Mouse (Mus musculus) thymus, postnatal 36 days (tissue): ENCODE data around the gene Irak4.

Experiments
- DNase-seq, 2 experiments: peaks; one replicate each; pipeline ENCODE4 v3.0.0; 2022; ENCODE audit warnings: mixed read lengths in 2 of 2

Gene Irak4

DNA sequence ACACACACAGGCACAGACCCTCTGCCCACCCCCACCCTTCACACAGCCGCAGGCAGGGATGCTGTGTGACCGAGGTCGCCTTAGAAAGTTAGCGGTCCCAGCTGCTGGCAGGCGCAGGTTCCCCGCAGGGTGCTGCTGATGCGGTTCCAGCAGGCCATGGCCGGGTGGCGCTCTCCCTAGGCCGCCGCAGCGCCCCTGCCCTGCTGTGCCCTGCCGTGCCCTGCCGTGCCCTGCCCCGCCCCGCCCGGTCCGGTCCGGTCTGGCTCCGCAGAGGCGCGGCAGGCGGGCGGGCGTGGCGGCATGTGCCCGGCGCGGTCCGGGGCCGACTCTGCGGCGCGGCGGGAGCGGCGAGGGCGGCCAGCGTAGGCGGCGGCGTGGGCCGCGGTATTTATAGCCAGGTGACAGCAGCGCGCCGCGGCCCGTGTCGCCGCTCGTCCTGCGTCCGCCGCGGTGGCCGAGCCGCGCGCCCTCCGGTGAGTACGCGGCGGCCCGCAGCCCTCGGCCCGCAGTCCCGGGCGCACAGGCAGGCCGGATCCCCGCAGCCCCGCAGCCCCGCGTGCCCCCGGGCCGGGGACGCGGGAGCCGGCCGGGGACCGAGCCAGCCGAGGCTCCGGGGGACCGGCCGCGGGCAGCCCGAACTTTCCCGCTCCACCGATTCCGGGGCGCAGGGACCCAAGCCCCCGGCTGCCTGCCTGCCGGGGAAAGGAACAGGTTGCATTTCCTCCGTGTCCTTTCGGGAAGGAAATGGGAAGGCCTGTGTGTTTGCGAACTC, 85.6 kb downstream of the Irak4 start, which contains the start of gene Tmem117:
Gene Tmem117 (plus strand): TSS at position 403 of the 772 bp plus-strand sequence.
- DNase-seq: no peak

DNA sequence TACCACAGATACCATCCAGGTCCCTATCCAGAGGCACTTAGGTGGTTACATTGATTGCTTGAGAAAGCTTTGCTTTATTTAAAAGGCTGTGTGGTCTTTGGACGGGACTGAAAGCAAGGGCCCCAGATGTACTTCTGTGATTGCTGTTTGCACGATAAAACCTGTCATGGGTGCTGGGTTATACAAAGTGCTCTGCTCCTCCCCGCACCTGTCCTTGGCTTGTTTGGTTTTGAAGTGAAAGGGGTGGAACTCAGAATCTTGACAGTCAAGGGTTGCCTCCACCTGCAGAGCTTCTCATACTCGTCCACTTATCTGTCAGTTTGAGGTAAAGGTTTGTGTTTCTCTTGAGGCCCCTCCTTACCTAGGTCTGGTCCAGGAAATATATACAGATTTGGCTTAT, 87.1 kb downstream of the Irak4 start:
- no peak for DNase-seq
